Mouse (Mus musculus): ENCODE data around the gene Zbtb16. TPM values are rescaled to one million over a fixed set of nuclear protein-coding genes. Genes with fewer than 3 reads are reported as not detected.

Gene Zbtb16
- total and polyA plus RNA-seq, 3 experiments = 0.34 to 3.0 (median 0.90) TPM

- no peaks in the 10 kb centered on the region for H3K9me3 ChIP-seq (replicated peaks; ENCODE audit: low read length)
- TF ChIP-seq HCFC1 (IDR thresholded peaks at IDR 0.05; ENCODE audit: low read depth, low read length) = no peak
- TF ChIP-seq PAX5 (IDR thresholded peaks at IDR 0.05; ENCODE audit: low read length) = no peak
- no peak for TF ChIP-seq ZKSCAN1 (IDR thresholded peaks at IDR 0.05; ENCODE audit: borderline replicate concordance, low read depth, low read length)
- no peak for TF ChIP-seq SIN3A (IDR thresholded peaks at IDR 0.05; ENCODE audit: low read length)
- no peak for TF ChIP-seq RCOR1 (conservative IDR thresholded peaks at IDR 0.05; ENCODE audit: low read depth, low read length)
- TF ChIP-seq CHD2 (IDR thresholded peaks at IDR 0.05; ENCODE audit: low read length) = no peak
- TF ChIP-seq JUND (conservative IDR thresholded peaks at IDR 0.05; ENCODE audit: low read depth, low read length) = no peak
- TF ChIP-seq MAFK (IDR thresholded peaks at IDR 0.05; ENCODE audit: insufficient replicate concordance, low read length) = no peak
- TF ChIP-seq ELF1 (IDR thresholded peaks at IDR 0.05; ENCODE audit: low read depth, low read length) = no peak
- TF ChIP-seq GABPA (IDR thresholded peaks at IDR 0.05; ENCODE audit: insufficient replicate concordance, low read depth, low read length) = no peak
- no peak for TF ChIP-seq NRF1 (IDR thresholded peaks at IDR 0.05; ENCODE audit: low read depth, low read length)
- TF ChIP-seq TCF12 (IDR thresholded peaks at IDR 0.05; ENCODE audit: low read depth, low read length) = no peak
- no peak for TF ChIP-seq SMC3 (IDR thresholded peaks at IDR 0.05; ENCODE audit: low read depth, low read length)
- TF ChIP-seq ZNF384 (IDR thresholded peaks at IDR 0.05; ENCODE audit: low read depth, low read length) = no peak
- peaks cover 10 to 13% of the 10 kb centered on the region in 2 experiments for H3K36me3 ChIP-seq (replicated peaks in 1 of 2; ENCODE audit: control insufficient read depth in 1 of 2, insufficient read depth in 1 of 2, low read length in 1 of 2)
- no peaks in the 10 kb centered on the region for H3K79me2 ChIP-seq (replicated peaks; ENCODE audit: control insufficient read depth, extremely low read depth, insufficient read depth, poor library complexity, severe bottlenecking)
- no peak for DNase-seq (ENCODE audit: extremely low read depth)
- H3K4me2 ChIP-seq (ENCODE audit: insufficient read depth, low read depth, poor library complexity, severe bottlenecking) = no peak overlapping the region
- no peaks in the 10 kb centered on the region for H3K27me3 ChIP-seq (replicated peaks)
- H3K9ac ChIP-seq (ENCODE audit: insufficient read depth, low read depth) = no peak overlapping the region
- dilution Hi-C loops (cut with MboI; ENCODE audit: extremely low pct_ligation_motif_present, extremely low pct_unique_long_range_greater_than_20kb, low sequenced_read_pairs) = no loop called here
- H3K27ac ChIP-seq (ENCODE audit: insufficient read depth, low read depth) = no peak overlapping the region
- H3K4me1 ChIP-seq (ENCODE audit: control insufficient read depth in 1 of 2, insufficient read depth in 2 of 2) = peaks cover 0 to 4% of the 10 kb centered on the region in 2 experiments; a peak in 2 of 4 replicates
- in situ Hi-C loops (cut with MboI; ENCODE audit: low pct_ligation_motif_present, low pct_unique_long_range_greater_than_20kb, low sequenced_read_pairs) = no loop called here
- no peak overlapping the region for H3K4me3 ChIP-seq (replicated peaks in 1 of 3; ENCODE audit: low read depth in 2 of 3, low read length in 2 of 3, poor library complexity in 1 of 3)
These were observed 91.6 kb downstream of the Zbtb16 start for GRCm38 (mm10) chr9:48744451-48744850.

DNA sequence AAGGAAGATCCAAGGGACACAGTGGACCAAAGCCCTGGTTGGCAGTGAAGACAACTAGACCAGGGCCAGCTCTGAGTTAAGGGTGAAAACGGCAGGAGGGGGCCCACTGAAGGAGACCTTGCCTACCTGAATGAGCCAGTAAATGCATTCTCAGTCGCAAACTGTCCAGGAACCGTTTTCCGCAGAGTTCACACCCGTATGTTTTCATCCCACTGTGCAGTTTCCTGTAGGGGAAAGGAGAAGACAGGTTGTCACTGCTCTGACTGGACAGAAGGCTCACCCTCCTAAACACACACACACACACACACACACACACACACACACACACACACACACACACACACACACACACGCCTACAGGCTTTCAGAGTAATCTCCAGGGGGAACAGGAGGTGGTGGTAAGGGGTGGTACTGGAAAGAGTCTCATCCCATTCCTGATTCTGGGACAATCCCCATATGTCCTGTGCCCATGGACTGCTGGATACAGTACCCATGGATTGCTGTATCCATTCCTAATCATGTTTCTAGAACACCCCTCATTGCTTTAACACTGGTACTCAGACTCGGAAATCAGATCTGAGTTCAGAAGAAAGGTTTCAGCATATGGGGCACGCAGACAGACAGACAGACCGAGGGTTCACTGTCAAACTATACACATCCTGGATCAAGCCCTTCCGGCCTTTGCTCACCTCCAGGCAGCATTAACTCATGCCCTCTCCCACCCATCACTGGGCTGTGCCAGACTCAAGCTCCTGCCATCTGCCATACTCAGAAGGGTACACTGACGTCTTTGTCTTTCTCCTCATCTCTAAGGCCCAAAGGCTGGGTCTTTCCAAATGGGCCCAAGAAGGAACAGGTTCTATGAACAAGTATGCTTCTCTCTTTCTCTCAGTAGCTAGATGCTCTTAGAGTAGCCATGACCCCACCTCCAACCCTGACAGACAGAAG lies 92.4 kb downstream of the Zbtb16 start:
- DNase-seq (ENCODE audit: extremely low read depth) = no peak

More for the DNA sequence above, 92.4 kb downstream of the Zbtb16 start:
- Histone ChIP-seq H3K4me3 (replicated peaks in 1 of 3; ENCODE audit: low read depth in 2 of 3, low read length in 2 of 3, poor library complexity in 1 of 3) (no peak overlapping the region), H3K27me3 (replicated peaks) (no peaks in the 10 kb centered on the region), H3K36me3 (replicated peaks in 1 of 2; ENCODE audit: control insufficient read depth in 1 of 2, insufficient read depth in 1 of 2, low read length in 1 of 2) (peaks cover 10 to 13% of the 10 kb centered on the region in 2 experiments), H3K79me2 (replicated peaks; ENCODE audit: control insufficient read depth, extremely low read depth, insufficient read depth, poor library complexity, severe bottlenecking) (no peaks in the 10 kb centered on the region), H3K4me2 (ENCODE audit: insufficient read depth, low read depth, poor library complexity, severe bottlenecking) (no peak overlapping the region), H3K9me3 (replicated peaks; ENCODE audit: low read length) (no peaks in the 10 kb centered on the region), H3K9ac (ENCODE audit: insufficient read depth, low read depth) (no peak overlapping the region), H3K27ac (ENCODE audit: insufficient read depth, low read depth) (no peak overlapping the region), H3K4me1 (ENCODE audit: control insufficient read depth in 1 of 2, insufficient read depth in 2 of 2) (peaks cover 0 to 13% of the 10 kb centered on the region in 2 experiments; a peak in 2 of 4 replicates)
- TF ChIP-seq IRF4 (IDR thresholded peaks at IDR 0.05; ENCODE audit: low read depth, low read length) (no peak), UBTF (IDR thresholded peaks at IDR 0.05; ENCODE audit: low read depth, low read length) (no peak), MYC (IDR thresholded peaks at IDR 0.05; ENCODE audit: low read depth, low read length) (no peak), ZC3H11A (IDR thresholded peaks at IDR 0.05; ENCODE audit: low read depth, low read length) (no peak), ZKSCAN1 (IDR thresholded peaks at IDR 0.05; ENCODE audit: borderline replicate concordance, low read depth, low read length) (no peak), MAZ (IDR thresholded peaks at IDR 0.05; ENCODE audit: low read depth, low read length) (no peak)
- dilution Hi-C loops (cut with MboI; ENCODE audit: extremely low pct_ligation_motif_present, extremely low pct_unique_long_range_greater_than_20kb, low sequenced_read_pairs) (no loop called here), in situ Hi-C loops (cut with MboI; ENCODE audit: low pct_ligation_motif_present, low pct_unique_long_range_greater_than_20kb, low sequenced_read_pairs) (no loop called here)
